Mouse (Mus musculus) MEL (cell line): ENCODE results near the gene Fmnl1. TPM values are rescaled to one million over a fixed set of nuclear protein-coding genes. Genes with fewer than 3 reads are reported as not detected.

Source experiments
- DNase-seq: peaks from one replicate; pipeline ENCODE4 v3.0.0; 2011; ENCODE audit warnings: low read depth, low spot score
- H3K27ac ChIP-seq: 2 replicates; pipeline ENCODE4 v1.5.1; 2012; ENCODE audit warnings: low read depth, mild to moderate bottlenecking, control low read depth, low read length, moderate library complexity; ENCODE audit not compliant: control insufficient read depth
- H3K27me3 ChIP-seq, 2 experiments: fragments of 150-350 bp in 1 of 2; sonication (generic) in 1 of 2; 2 replicates each; pipeline ENCODE4 v1.6.1; 2012; ENCODE audit warnings: low read length in 2 of 2, mild to moderate bottlenecking in 2 of 2, improper control_type of control experiment in 1 of 2, moderate library complexity in 1 of 2; ENCODE audit not compliant: insufficient read depth in 2 of 2, control insufficient read depth in 1 of 2
- H3K36me3 ChIP-seq, 2 experiments: 2 replicates each; pipeline ENCODE4 v1.6.1; 2012 to 2014; ENCODE audit warnings: low read length in 2 of 2, improper control_type of control experiment in 1 of 2, inconsistent platforms in 1 of 2, mild to moderate bottlenecking in 1 of 2; ENCODE audit not compliant: insufficient read depth in 2 of 2, control insufficient read depth in 1 of 2
- H3K4me1 ChIP-seq, 2 experiments: fragments of 150-350 bp in 1 of 2; sonication (generic) in 1 of 2; 2 replicates each; pipeline ENCODE4 v1.6.1; 2012; ENCODE audit warnings: low read length in 2 of 2, improper control_type of control experiment in 1 of 2, mild to moderate bottlenecking in 1 of 2; ENCODE audit not compliant: insufficient read depth in 2 of 2, control insufficient read depth in 1 of 2
- H3K4me3 ChIP-seq, 2 experiments: fragments of 150-350 bp in 1 of 2; sonication (generic) in 1 of 2; 2 replicates each; pipeline ENCODE4 v1.5.1; 2012; ENCODE audit warnings: low read depth in 2 of 2, low read length in 2 of 2, mild to moderate bottlenecking in 2 of 2, moderate library complexity in 2 of 2, control low read depth in 1 of 2, improper control_type of control experiment in 1 of 2; ENCODE audit not compliant: control insufficient read depth in 1 of 2, insufficient read depth in 1 of 2
- H3K79me2 ChIP-seq: 2 replicates; pipeline ENCODE4 v1.6.1; 2012; ENCODE audit warnings: mild to moderate bottlenecking, low read length, moderate library complexity; ENCODE audit not compliant: control insufficient read depth, poor library complexity, insufficient read depth
- H3K9ac ChIP-seq: 2 replicates; pipeline ENCODE4 v1.6.1; 2012; ENCODE audit warnings: low read depth, mild to moderate bottlenecking, control low read depth, low read length, moderate library complexity; ENCODE audit not compliant: control insufficient read depth, poor library complexity, severe bottlenecking
- H3K9me3 ChIP-seq: fragments of 150-350 bp; sonication (generic); replicated peaks from 2 replicates; pipeline ENCODE4 v1.6.1; 2012; ENCODE audit warnings: mild to moderate bottlenecking, low read length, improper control_type of control experiment, moderate library complexity; ENCODE audit not compliant: insufficient read depth
- BHLHE40 ChIP-seq: IDR thresholded peaks from 2 replicates; pipeline ENCODE4 v1.6.1; 2012; ENCODE audit warnings: low read depth, mild to moderate bottlenecking, inconsistent platforms, low read length, improper control_type of control experiment, borderline replicate concordance
- CHD1 ChIP-seq: IDR thresholded peaks from 2 replicates; pipeline ENCODE4 v1.6.1; 2012; ENCODE audit warnings: low read depth, mild to moderate bottlenecking, inconsistent platforms, low read length, improper control_type of control experiment
- CTCF ChIP-seq, 3 experiments: IDR thresholded peaks in 2 of 3; conservative IDR thresholded peaks in 1 of 3; 2 replicates each; pipeline ENCODE4 v1.5.1; 2011 to 2012; ENCODE audit warnings: low read length in 3 of 3, low read depth in 2 of 3, mild to moderate bottlenecking in 2 of 3, improper control_type of control experiment in 1 of 3, inconsistent platforms in 1 of 3, mixed read lengths in 1 of 3, moderate library complexity in 1 of 3; ENCODE audit not compliant: control insufficient read depth in 1 of 3, insufficient read depth in 1 of 3, poor library complexity in 1 of 3, severe bottlenecking in 1 of 3
- ETS1 ChIP-seq: IDR thresholded peaks from 2 replicates; pipeline ENCODE4 v1.6.1; 2012; ENCODE audit warnings: low read depth, mild to moderate bottlenecking, inconsistent platforms, low read length, improper control_type of control experiment, moderate library complexity
- JUND ChIP-seq: IDR thresholded peaks from 2 replicates; pipeline ENCODE4 v1.6.1; 2011; ENCODE audit warnings: low read depth, mild to moderate bottlenecking, improper control_type of control experiment, low read length
- MAX ChIP-seq: IDR thresholded peaks from 2 replicates; pipeline ENCODE4 v1.6.1; 2011; ENCODE audit warnings: low read length, improper control_type of control experiment
- MEF2A ChIP-seq: IDR thresholded peaks from 2 replicates; pipeline ENCODE4 v1.6.1; 2014; ENCODE audit warnings: low read depth, mild to moderate bottlenecking, inconsistent platforms, low read length, improper control_type of control experiment; ENCODE audit not compliant: poor library complexity, insufficient replicate concordance, severe bottlenecking; ENCODE audit errors: extremely low read depth
- POLR2A ChIP-seq, 2 experiments: IDR thresholded peaks; 2 replicates each; pipeline ENCODE4 v1.6.1; 2011 to 2012; ENCODE audit warnings: low read length in 2 of 2, mild to moderate bottlenecking in 2 of 2, control low read depth in 1 of 2, improper control_type of control experiment in 1 of 2, low read depth in 1 of 2, moderate library complexity in 1 of 2; ENCODE audit not compliant: control insufficient read depth in 1 of 2, insufficient read depth in 1 of 2, poor library complexity in 1 of 2
- POLR2AphosphoS5 ChIP-seq: IDR thresholded peaks from 2 replicates; pipeline ENCODE4 v1.6.1; 2012; ENCODE audit warnings: low read depth, borderline replicate concordance, mild to moderate bottlenecking, inconsistent platforms, low read length, moderate library complexity, mixed read lengths
- RCOR1 ChIP-seq: IDR thresholded peaks from 2 replicates; pipeline ENCODE4 v1.6.1; 2012; ENCODE audit warnings: low read depth, mild to moderate bottlenecking, inconsistent platforms, low read length, improper control_type of control experiment
- USF1 ChIP-seq: IDR thresholded peaks from 2 replicates; pipeline ENCODE4 v1.6.1; 2014; ENCODE audit warnings: low read depth, mild to moderate bottlenecking, inconsistent platforms, low read length, improper control_type of control experiment, moderate library complexity
- ZC3H11A ChIP-seq: IDR thresholded peaks from 2 replicates; pipeline ENCODE4 v1.6.1; 2012; ENCODE audit warnings: low read depth, mild to moderate bottlenecking, inconsistent platforms, low read length, improper control_type of control experiment
- ZKSCAN1 ChIP-seq: IDR thresholded peaks from 2 replicates; pipeline ENCODE4 v1.6.1; 2012; ENCODE audit warnings: low read depth, mild to moderate bottlenecking, inconsistent platforms, low read length, improper control_type of control experiment, moderate library complexity
- ZMIZ1 ChIP-seq: IDR thresholded peaks from 2 replicates; pipeline ENCODE4 v1.6.1; 2012; ENCODE audit warnings: low read depth, mild to moderate bottlenecking, inconsistent platforms, low read length, improper control_type of control experiment, moderate library complexity
- ZNF384 ChIP-seq: IDR thresholded peaks from 2 replicates; pipeline ENCODE4 v1.6.1; 2012; ENCODE audit warnings: low read depth, mild to moderate bottlenecking, inconsistent platforms, low read length, improper control_type of control experiment
- polyA plus RNA-seq, 2 experiments: library from polyadenylated mRNA; stranded (reverse) in 1 of 2; unstranded in 1 of 2; fragments of >175 nt in 1 of 2; fragments of >200 nt in 1 of 2; gene quantifications; 2 replicates each; pipeline versions ENCODE4 v1.2.1 to v1.2.4; 2012; ENCODE audit warnings: low replicate concordance in 2 of 2, low read depth in 1 of 2; ENCODE audit not compliant: insufficient read length in 2 of 2, insufficient read depth in 1 of 2, missing spikeins in 1 of 2
- total RNA-seq: library from RNA; depleted of rRNA; stranded (reverse); fragments of 300-350 nt; gene quantifications from 2 replicates; pipeline ENCODE4 v1.2.3, GENCODE M21; 2012

The Fmnl1 gene
- total and polyA plus RNA-seq, 3 experiments = 1.7 to 17.2 TPM; not detected in 1

GRCm38 (mm10) chr11:103202376-103202775 is 31.5 kb downstream of the Fmnl1 start:
- no peak for DNase-seq
- Histone ChIP-seq H3K9me3 (no peaks in the 10 kb centered on the region), H3K4me3 (no peak overlapping the region)
- TF ChIP-seq MEF2A (no peak), ZC3H11A (no peak), MAX (no peak), BHLHE40 (no peak), ZKSCAN1 (no peak), CTCF (IDR thresholded peaks at IDR 0.05 in 2 of 3, conservative IDR thresholded peaks at IDR 0.05 in 1 of 3; ENCODE audit: control insufficient read depth in 1 of 3, insufficient read depth in 1 of 3, low read depth in 2 of 3, low read length in 3 of 3, poor library complexity in 1 of 3, severe bottlenecking in 1 of 3) (no peak), ZMIZ1 (no peak), CHD1 (no peak), POLR2AphosphoS5 (no peak)
- TF ChIP-seq, all 39 proteins: peak for 0
- Histone ChIP-seq H3K4me1 (no peaks in the 10 kb centered on the region), H3K36me3 (no peaks in the 10 kb centered on the region), H3K79me2 (no peaks in the 10 kb centered on the region), H3K27me3 (peaks cover 0 to 3% of the 10 kb centered on the region in 2 experiments; a peak in 2 of 4 replicates), H3K9ac (no peak overlapping the region), H3K27ac (no peak overlapping the region)

GRCm38 (mm10) chr11:103206203-103206602 is 35.3 kb downstream of the Fmnl1 start:
- no peak overlapping the region for H3K4me3 ChIP-seq
- no peak for DNase-seq
- no peak overlapping the region for H3K9ac ChIP-seq
- H3K4me1 ChIP-seq = no peaks in the 10 kb centered on the region
- no peaks in the 10 kb centered on the region for H3K36me3 ChIP-seq
- H3K79me2 ChIP-seq = no peaks in the 10 kb centered on the region
- H3K9me3 ChIP-seq = no peaks in the 10 kb centered on the region
- no peak overlapping the region for H3K27ac ChIP-seq
- peaks cover 0 to 3% of the 10 kb centered on the region in 2 experiments; a peak in 2 of 4 replicates for H3K27me3 ChIP-seq
- TF ChIP-seq RCOR1 (no peak), POLR2A (IDR thresholded peaks at IDR 0.05; ENCODE audit: control insufficient read depth in 1 of 2, insufficient read depth in 1 of 2, low read depth in 1 of 2, low read length in 2 of 2, poor library complexity in 1 of 2) (no peak), ZMIZ1 (no peak), CTCF (IDR thresholded peaks at IDR 0.05 in 2 of 3, conservative IDR thresholded peaks at IDR 0.05 in 1 of 3; ENCODE audit: control insufficient read depth in 1 of 3, insufficient read depth in 1 of 3, low read depth in 2 of 3, low read length in 3 of 3, poor library complexity in 1 of 3, severe bottlenecking in 1 of 3) (no peak), BHLHE40 (no peak), ZNF384 (peak; percentile 41; the same call in 1 of the 2 replicates), USF1 (no peak), JUND (no peak), ETS1 (no peak)
